Mouse (Mus musculus): ENCODE data around the gene Thpo. TPM values are rescaled to one million over a fixed set of nuclear protein-coding genes. Genes with fewer than 3 reads are reported as not detected.

Thpo gene
- polyA plus RNA-seq, 1 experiment from 2014 or later = 8.9 TPM

DNA sequence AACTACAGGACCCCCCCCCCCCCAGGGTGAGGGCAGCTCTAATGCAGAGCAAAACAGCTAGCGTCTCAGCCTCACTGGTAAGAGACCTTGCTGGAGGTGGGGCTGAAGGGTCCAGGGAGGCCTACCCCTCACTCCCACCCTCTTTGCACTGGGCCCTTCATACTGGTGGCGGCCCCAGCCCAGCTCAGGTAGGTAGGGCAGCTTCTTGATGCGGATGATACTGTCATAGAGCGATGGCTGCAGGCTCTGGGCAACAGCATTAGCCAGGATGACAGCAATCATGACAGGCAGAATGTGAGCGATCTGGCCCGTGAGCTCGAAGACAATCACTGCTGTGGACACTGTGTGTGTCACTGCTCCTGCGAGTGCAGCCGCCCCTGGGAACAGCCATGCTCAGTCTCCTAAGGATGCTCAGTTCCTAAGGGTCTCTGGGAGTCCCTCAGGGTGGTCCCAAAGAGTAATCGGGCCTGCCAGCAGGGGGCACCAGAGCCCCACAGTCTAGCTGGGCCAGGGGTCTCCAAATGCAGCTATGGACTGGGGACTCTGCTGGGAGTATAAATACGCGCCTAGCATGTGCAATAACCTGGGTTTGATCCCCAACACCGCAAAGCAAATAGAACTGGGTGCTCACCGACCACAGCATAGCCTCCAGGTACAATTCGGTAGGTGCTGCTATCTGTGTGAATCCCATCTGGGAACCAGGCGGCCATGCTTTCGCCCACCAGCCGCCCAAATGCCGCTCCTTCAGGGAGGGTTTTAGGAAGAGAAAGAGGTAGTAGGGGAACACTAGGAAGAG, 25.2 kb downstream of the Thpo start:
- TF ChIP-seq CTCF (IDR thresholded peaks at IDR 0.05; ENCODE audit: low read depth) (peak; percentile 67), EP300 (IDR thresholded peaks at IDR 0.05; ENCODE audit: low read depth) (no peak)
- no peaks in the 10 kb centered on the region for H3K27me3 ChIP-seq (ENCODE audit: insufficient read depth, low read length)
- no peak overlapping the region for H3K27ac ChIP-seq (ENCODE audit: low read depth)
- DNase-seq (peak; percentile 46), ATAC-seq (no peak)
- H3K36me3 ChIP-seq (replicated peaks; ENCODE audit: insufficient read depth, low read length) = peaks cover 23% of the 10 kb centered on the region; the same call in 1 of the 2 replicates
- WGBS (ENCODE audit: insufficient replicate concordance) = 82% methylated on average over 19 of the region's 19 CpGs
- H3K4me1 ChIP-seq (ENCODE audit: insufficient read depth) = peaks cover 26% of the 10 kb centered on the region
- no peak overlapping the region for H3K4me3 ChIP-seq (ENCODE audit: low read depth, low read length)
- H3K9me3 ChIP-seq (ENCODE audit: low read length) = no peaks in the 10 kb centered on the region
- H3K4me2 ChIP-seq (ENCODE audit: low read depth, low read length) = no peak overlapping the region
- no peak overlapping the region for H3K9ac ChIP-seq (replicated peaks)

DNA sequence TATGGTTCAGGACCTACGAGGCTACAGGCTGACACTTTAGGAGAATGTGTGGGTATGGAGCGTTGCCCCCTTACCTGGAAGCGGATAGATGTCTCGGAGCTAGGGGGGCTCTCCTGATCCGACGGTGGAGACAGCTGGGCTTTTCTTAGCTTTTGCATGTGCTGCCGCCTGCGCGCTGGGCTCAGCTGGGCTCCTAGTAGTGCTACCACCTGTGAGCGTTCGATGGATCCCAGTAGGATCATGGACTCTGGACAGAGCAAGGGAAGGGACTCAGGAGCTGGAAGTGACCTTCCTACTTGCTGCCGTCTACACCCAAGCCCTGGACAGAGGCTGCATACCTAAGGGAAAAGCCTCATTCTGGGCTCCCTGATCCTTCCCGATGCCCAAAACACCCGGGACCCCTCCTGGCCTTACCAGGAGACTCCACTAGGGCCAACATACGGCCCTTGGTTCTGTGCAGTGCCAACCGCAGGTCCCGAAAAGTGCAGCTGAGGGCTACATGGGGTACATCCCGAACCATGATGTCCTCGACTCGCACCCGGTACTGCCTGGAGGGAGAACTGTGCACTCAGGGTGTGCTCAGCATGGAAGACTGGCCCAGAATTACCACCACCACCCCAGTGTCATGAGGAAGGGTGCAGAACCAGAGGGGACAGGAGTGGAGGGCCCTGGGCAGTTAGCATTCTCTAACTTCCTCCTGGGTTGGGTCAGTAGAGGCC, 25.9 kb downstream of the Thpo start:
- H3K9me3 ChIP-seq (ENCODE audit: low read length) = no peaks in the 10 kb centered on the region
- no peaks in the 10 kb centered on the region for H3K27me3 ChIP-seq (ENCODE audit: insufficient read depth, low read length)
- no peak overlapping the region for H3K27ac ChIP-seq (ENCODE audit: low read depth)
- ATAC-seq = no peak
- no peak overlapping the region for H3K9ac ChIP-seq (replicated peaks)
- no peak overlapping the region for H3K4me2 ChIP-seq (ENCODE audit: low read depth, low read length)
- TF ChIP-seq CTCF (IDR thresholded peaks at IDR 0.05; ENCODE audit: low read depth) (no peak), EP300 (IDR thresholded peaks at IDR 0.05; ENCODE audit: low read depth) (no peak)
- WGBS (ENCODE audit: insufficient replicate concordance) = 92% methylated on average over 21 of the region's 21 CpGs
- H3K36me3 ChIP-seq (replicated peaks; ENCODE audit: insufficient read depth, low read length) = peaks cover 25% of the 10 kb centered on the region; the same call in 1 of the 2 replicates
- no peak for DNase-seq
- peaks cover 26% of the 10 kb centered on the region for H3K4me1 ChIP-seq (ENCODE audit: insufficient read depth)
- H3K4me3 ChIP-seq (ENCODE audit: low read depth, low read length) = no peak overlapping the region

DNA sequence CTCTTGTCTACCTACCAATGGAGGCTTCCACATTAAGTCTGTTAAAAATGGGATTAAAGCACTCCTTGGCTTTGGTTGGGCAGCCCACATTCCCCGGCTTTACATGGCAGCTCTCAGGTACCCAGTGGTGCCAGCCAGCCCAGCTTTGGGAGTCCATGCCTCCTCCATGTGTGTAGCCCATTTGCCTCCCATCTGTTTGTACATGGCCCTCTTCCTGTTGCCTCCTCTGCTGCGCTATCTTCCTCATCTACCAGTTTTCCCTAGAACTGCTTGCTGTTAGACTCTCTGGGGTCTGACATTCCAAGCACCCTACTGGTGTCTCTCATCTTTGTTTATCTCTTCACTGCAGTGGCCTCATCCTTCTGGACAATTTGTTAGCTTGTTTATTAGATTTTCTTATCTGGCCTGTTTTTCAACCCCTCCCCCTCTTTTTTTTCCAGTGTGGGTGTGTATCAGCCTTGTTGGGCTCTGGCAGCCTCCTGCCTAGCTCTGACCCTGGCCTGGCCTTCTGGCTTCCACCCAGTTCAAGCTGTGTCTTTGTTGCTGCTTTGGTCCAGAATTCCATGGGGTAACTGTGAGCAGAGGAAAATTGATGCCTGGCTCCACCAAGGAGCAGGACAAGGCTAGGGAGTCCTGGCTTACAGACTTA, 27.8 kb downstream of the Thpo start:
- TF ChIP-seq CTCF (IDR thresholded peaks at IDR 0.05; ENCODE audit: low read depth) (no peak), EP300 (IDR thresholded peaks at IDR 0.05; ENCODE audit: low read depth) (0 out of 2 replicates have a peak, but pooled peaks have one; percentile 21)
- H3K27me3 ChIP-seq (ENCODE audit: insufficient read depth, low read length) = no peaks in the 10 kb centered on the region
- H3K36me3 ChIP-seq (replicated peaks; ENCODE audit: insufficient read depth, low read length) = peaks cover 27% of the 10 kb centered on the region
- H3K4me2 ChIP-seq (ENCODE audit: low read depth, low read length) = no peak overlapping the region
- WGBS (ENCODE audit: insufficient replicate concordance) = 75% methylated on average over 2 of the region's 2 CpGs
- H3K9me3 ChIP-seq (ENCODE audit: low read length) = no peaks in the 10 kb centered on the region
- H3K27ac ChIP-seq (ENCODE audit: low read depth) = peak overlapping the region; percentile 35; the same call in 1 of the 2 replicates
- ATAC-seq = no peak
- no peak overlapping the region for H3K4me3 ChIP-seq (ENCODE audit: low read depth, low read length)
- no peak overlapping the region for H3K9ac ChIP-seq (replicated peaks)
- no peak for DNase-seq
- peaks cover 34% of the 10 kb centered on the region for H3K4me1 ChIP-seq (ENCODE audit: insufficient read depth)

DNA sequence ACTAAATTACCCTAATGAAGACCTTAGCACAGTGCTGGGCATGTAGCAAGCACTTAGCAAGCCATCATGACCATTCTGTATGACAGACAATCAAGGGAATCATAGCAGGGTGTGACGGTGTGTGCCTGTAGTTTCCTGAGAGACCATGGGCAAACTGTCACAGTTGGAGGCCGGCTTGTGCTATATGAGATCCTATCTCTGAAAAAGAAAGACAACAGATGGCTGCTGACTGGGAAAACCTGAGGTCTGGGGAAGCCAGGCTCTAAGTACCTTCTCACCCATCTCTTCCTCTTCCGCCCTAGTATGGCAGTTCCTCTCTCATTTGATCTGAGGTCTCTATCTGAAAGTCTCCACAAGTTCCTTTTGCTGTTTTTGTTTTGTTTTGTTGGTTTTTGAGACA, 28.5 kb downstream of the Thpo start:
- 40% methylated on average over 3 of the region's 3 CpGs for WGBS (ENCODE audit: insufficient replicate concordance)
- no peak overlapping the region for H3K4me2 ChIP-seq (ENCODE audit: low read depth, low read length)
- 0 out of 2 replicates have a peak overlapping the region, but pooled peaks have one; percentile 9 for H3K27ac ChIP-seq (ENCODE audit: low read depth)

DNA sequence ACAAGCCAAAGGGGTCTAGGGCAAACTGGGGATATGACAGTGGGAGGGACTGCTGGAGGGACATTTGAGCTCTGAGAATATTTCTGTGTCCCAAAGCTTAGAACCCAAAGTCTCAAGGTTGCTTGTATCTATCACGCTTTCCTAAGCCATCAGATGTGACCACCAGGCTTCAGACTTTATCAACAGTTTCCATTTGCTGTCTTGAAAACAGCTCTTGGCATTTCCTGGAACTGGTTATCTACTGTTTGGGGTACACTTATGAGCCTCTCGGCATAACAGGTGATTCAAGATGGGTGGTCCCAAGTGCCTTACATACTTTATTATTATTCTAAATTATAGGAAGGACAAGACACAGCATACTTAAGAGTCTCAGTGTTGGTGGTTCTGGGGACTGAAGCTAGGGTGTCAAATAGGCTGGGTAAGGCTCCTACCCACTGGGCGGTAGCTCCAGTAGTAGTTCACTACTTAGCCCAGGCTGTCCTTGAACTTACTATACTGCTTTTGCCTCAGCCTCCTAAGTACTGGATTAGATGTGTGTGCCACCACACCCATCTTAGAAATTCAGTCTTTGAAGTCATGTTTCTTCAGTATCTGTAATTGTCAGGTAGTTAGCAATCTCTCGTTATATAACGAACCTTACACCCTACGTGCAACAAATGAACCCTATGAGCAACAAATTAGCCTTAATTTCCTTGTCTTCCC, 30.5 kb downstream of the Thpo start:
- Histone ChIP-seq H3K9me3 (ENCODE audit: low read length) (no peaks in the 10 kb centered on the region), H3K4me1 (ENCODE audit: insufficient read depth) (peaks cover 36% of the 10 kb centered on the region), H3K27ac (ENCODE audit: low read depth) (peak overlapping the region; percentile 78), H3K4me2 (ENCODE audit: low read depth, low read length) (peak overlapping the region; percentile 42), H3K4me3 (ENCODE audit: low read depth, low read length) (no peak overlapping the region), H3K36me3 (replicated peaks; ENCODE audit: insufficient read depth, low read length) (peaks cover 20% of the 10 kb centered on the region), H3K9ac (replicated peaks) (peak overlapping the region; percentile 21; the same call in 1 of the 2 replicates), H3K27me3 (ENCODE audit: insufficient read depth, low read length) (no peaks in the 10 kb centered on the region)
- peak; percentile 65 for ATAC-seq
- WGBS (ENCODE audit: insufficient replicate concordance) = 49% methylated on average over 6 of the region's 6 CpGs
- TF ChIP-seq CTCF (IDR thresholded peaks at IDR 0.05; ENCODE audit: low read depth) (no peak), EP300 (IDR thresholded peaks at IDR 0.05; ENCODE audit: low read depth) (peak; percentile 92)
- DNase-seq = no peak

More for the DNA sequence above, 28.5 kb downstream of the Thpo start:
- Histone ChIP-seq H3K36me3 (replicated peaks; ENCODE audit: insufficient read depth, low read length) (peaks cover 26% of the 10 kb centered on the region), H3K9me3 (ENCODE audit: low read length) (no peaks in the 10 kb centered on the region), H3K27me3 (ENCODE audit: insufficient read depth, low read length) (no peaks in the 10 kb centered on the region), H3K9ac (replicated peaks) (no peak overlapping the region), H3K4me1 (ENCODE audit: insufficient read depth) (peaks cover 36% of the 10 kb centered on the region), H3K4me3 (ENCODE audit: low read depth, low read length) (no peak overlapping the region)
- TF ChIP-seq CTCF (IDR thresholded peaks at IDR 0.05; ENCODE audit: low read depth) = no peak
- no peak for TF ChIP-seq EP300 (IDR thresholded peaks at IDR 0.05; ENCODE audit: low read depth)
- ATAC-seq (no peak), DNase-seq (no peak)

All from liver, postnatal 0 days (tissue).